Mouse (Mus musculus): Measurements from ENCODE around the gene Edn3.

- TF ChIP-seq CTCF (IDR thresholded peaks at IDR 0.05; ENCODE audit: borderline replicate concordance, insufficient read depth, low read length) (no peak), POLR2A (IDR thresholded peaks at IDR 0.05; ENCODE audit: low read depth, low read length) (no peak)
These were observed 8.6 kb downstream of the Edn3 start for GRCm38 (mm10) chr2:174768891-174769528.

Measured in embryonic fibroblast, embryonic 13.5 days (primary cell).